Mouse (Mus musculus): Measurements from ENCODE around the gene Parm1.

The Parm1 gene

DNA sequence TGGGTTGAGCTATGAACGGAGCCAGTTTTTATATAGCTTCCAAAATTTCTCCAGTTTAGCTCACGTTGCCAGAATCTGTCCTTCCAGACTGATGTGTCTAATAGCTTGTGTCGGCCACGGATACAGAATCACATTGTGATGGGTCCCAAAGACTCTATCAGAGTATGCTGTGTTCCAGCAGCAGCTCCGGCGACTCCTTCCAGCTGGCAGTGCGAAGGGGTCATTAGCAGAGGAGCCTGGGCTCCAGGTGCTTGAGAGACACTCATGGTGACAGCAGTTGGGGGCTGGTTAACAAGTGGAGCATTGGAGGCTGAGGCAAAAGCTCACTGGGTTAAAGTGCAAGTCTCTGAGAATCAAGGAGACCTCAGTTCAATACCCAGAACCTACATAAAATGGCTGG, 61.5 kb downstream of the Parm1 start:
- no peak for DNase-seq

GRCm38 (mm10) chr5:91581799-91582198, 64.4 kb downstream of the Parm1 start:
- DNase-seq, result no peak

DNA sequence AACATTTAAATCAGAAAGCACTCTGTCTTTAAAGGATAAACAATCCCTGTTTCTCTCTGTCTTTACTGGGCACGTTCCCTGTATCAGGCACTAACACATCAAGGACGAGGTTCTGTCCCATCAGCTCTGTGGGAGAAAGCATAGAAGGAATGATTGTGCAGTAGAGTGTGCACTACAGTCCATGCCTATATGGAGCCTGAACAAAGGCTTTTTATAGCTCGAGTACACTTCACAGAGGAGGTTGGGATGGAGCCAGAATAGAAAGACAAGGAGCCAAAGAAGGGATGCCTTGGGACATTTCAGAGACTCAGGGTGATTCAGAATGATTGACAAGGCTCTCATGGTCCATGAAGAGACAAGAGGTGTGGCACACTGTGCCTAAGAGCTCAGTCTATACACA, 68.8 kb downstream of the Parm1 start:
- DNase-seq, result no peak

GRCm38 (mm10) chr5:91594083-91594482, 76.7 kb downstream of the Parm1 start:
- DNase-seq, result no peak

- no peak for DNase-seq
These were observed 79.8 kb downstream of the Parm1 start for GRCm38 (mm10) chr5:91597216-91597615.

GRCm38 (mm10) chr5:91599801-91600200, 82.4 kb downstream of the Parm1 start:
- no peak for DNase-seq

DNA sequence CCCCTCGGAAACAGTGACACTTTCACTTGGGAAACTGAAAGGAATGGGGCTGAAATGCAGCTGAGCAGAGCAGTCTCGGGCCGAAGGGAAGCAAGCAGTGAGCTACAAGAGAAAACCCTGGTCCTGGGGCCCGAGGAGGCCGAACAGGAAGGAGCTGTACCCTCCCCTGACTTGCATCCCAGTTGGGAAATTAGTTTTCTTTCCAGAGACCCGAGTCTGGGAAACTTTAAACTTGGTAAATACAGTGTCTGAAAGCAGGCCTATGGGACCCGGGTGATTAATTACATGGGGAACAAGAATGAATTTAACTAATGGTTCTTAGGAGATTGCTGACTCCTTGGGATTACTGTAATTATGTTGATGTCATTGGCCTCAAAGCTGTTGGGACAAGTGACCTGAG, 85.9 kb downstream of the Parm1 start:
- no peak for DNase-seq

GRCm38 (mm10) chr5:91603787-91604439, 86.5 kb downstream of the Parm1 start:
- no peak for DNase-seq

DNA sequence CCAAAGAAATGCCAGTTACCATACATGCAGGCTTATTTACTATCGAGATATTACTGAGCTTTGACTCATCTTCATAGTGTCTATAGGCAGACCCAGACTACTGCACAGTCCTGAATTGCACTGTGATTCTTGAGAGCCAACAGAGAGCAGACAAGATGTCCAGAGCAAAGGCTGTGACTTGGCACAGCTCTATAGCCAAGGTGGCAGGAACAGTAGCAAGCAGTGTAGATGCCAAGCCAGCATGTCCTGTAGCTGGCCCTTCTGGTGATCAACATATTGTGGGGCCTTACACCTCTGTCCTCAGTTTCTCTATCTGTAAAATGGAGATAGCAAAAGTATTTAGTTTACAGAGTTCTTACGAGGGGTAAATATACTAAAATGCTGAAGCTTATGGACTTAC, 89.8 kb downstream of the Parm1 start:
- DNase-seq, result no peak

DNA sequence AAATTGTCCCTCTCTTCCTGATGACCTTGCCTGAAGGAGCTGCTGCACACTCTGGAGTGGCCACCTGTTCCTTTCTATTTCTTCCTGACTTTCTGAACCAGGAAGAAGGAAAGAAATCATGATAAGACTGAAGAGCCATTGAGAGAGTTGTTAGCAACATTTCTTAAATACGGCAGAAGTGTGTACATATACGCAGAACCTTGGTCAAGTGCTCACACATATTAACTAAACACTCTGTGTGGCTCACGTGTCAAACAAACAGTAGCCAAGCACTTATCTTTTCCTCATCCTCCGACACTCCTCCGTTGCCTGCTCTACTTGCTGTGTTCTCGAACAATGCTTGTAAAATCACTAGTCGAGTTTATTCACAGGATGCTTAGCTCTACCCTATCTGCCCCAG, 90.4 kb downstream of the Parm1 start:
- no peak for DNase-seq

- DNase-seq, result no peak
These were observed 91.6 kb downstream of the Parm1 start for GRCm38 (mm10) chr5:91609041-91609440.

GRCm38 (mm10) chr5:91609511-91610300, 92.3 kb downstream of the Parm1 start:
- DNase-seq, result no peak

GRCm38 (mm10) chr5:91610499-91610898, 93.1 kb downstream of the Parm1 start:
- DNase-seq, result no peak

DNA sequence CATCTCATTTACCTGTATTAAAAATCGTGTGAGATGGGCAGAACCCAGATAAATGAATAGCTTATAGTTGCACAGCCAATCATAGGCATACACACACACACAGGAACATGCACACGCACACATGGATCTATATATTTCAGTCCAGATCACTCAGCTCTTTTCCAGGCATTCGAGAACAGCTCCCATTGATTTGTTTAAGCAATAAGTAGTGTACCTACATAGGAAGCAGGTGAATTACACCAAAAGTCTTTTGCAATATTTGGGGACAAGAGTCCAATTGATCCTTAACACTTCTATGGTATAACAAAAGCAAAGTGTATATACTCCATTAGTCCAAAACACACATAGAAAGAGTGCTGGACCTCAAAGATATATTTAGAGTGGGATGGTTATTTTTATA, 94.2 kb downstream of the Parm1 start:
- no peak for DNase-seq

GRCm38 (mm10) chr5:91617331-91618233, 100.2 kb downstream of the Parm1 start:
- no peak for DNase-seq

DNA sequence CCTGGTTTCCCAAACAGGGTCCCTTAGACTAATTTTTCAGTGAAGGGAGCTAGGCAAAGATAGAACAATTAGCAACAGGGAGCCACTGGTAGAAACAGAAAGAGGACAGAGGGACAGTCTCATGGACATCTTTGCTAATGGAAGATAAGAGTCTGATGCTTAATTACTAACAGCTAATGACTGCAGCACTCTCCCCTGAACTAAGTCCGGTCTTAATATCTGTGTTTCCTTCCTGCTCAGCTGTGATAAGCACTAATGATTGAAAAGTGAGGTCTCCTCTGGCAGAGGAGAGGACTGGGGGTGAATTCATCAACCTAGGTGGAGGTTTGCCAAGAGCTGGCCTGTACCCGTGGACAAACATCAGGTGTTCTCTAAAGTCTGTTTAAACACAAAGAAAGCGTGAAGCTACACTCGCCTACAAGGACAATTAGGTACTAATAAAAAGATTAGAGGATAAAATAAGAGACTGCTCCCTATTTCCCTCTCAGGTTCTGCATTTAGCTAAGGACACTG, 101.3 kb downstream of the Parm1 start:
- DNase-seq, result no peak

DNA sequence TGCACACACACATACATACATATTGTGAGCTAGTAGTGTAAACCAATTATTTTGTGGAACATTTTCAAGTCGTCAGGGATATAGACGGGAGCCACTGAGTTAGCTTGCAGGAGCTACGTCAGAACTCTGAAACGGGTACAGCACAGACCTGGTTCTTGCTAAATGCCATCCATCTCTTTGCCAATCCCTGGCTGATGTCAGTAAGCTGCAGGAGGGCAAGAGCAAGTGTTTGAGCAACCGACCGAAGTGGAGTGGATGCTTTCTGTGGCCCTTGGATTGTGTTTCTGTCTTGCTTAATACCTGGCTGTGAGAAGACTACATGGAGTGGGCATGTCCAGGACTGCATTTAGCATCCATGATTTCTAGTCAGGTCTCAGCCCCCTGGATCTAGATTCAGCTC, 103.8 kb downstream of the Parm1 start:
- DNase-seq, result no peak

DNA sequence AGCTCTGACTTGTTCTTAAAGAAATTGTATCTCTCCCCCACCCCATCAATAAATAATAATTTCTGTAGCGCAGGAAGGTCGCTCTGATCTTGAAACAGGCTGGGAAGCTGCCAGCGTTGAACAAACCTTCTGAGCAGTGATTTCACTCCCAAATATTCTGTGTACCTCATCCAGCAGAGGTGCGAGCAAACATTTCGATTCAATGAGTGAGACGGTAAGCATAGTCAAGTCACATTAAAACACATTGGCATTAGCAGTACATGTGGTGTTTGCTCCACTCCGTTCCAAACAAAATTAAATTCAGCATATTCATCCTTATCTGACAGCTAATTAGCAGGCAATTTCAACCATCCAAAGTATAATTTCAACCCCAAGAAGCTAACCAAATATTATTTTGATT, 109.4 kb downstream of the Parm1 start:
- no peak for DNase-seq

DNA sequence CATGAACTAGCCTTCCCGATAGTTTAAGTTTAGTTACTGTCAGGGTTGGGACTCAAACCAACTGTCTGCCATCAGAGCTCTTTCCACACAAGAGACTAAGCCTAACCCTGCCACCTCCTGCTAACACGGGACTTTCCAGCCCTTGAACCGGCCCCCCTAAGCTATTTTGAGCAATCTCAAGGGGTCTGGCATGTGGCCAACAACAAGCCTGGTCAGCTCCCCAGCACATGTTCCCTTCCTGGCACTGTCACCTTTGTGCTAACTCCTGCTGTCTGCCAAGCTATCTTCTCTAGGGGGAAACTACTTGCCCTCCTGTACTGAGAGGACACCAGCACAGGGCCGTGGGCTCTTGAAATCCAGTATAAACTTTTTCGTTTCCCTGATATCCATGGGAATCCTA, 112.1 kb downstream of the Parm1 start:
- peak; percentile 5 for DNase-seq

GRCm38 (mm10) chr5:91651330-91651729, 133.9 kb downstream of the Parm1 start:
- DNase-seq, result no peak

DNA sequence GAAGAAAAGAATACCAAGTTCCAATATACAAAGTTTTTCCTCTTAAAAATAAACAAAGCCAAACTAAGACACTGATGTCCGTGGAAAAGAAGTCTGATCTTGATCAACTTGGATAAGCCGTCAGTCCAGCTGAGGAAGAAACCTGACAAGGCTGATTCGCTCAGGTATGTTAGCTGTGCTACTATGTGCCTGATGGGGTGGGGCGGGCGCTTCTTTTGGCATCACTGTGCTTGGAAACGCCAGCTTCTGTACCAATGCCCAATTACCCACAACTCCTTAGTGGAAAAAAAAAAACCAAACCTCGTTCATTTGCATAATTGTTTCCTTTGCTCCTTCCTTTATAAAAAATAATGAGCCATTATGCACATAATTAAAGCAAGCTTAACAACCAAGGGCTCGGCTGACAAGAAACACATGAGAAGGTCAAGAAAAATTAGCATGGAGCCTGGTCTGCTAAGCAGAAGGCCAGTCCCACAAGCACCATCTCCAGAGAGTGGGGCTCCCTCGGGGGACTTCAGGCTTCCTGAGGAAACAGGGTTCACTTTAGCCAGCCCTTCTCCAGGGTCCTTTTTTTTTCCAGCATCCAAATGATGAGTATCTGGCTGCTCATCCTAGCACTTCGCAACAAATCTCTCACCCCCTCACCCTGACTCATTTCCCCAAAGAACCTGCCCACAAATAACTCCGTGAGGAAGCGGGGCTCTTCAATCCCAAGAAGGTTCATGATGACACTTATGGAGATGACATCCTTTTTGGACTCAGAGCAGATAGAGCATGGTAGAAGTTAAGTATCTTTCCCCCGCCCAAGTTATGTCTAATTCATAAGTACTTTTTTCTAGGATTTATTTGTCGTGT, 135.9 kb downstream of the Parm1 start:
- DNase-seq, result no peak

DNA sequence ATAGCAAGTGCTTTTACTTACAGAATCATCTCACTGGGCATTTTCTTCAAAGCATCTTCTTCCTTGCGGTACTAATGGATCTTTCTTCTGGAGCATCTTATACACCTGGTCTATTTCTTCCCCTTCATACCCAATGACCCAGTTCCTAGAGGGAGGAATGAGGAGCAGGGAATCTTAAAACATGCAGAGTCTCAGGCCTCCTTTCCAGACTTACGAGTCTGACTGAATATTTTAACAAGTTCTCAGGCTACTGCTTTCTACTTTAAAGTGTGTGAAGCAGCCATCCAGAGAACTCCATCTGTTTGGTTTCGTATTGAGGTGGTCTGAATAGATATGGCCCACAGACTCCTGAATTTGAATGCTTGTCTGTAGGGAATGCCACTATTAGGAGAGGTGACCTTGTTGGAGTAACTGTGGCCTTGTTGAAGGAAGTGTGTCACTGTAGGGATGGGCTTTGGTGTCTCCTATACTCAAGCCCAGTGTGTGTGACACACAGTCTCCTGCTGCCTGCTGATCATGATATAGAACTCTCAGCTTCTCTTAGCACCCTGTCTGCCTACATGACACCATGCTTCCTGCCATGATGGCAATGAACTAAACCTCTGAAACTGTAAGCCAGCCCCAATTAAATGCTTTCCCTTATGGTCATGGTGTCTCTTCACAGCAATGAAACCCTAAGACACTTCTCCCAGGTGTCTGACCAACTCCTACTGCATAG, 137.1 kb downstream of the Parm1 start:
- DNase-seq, result no peak
